Mouse (Mus musculus) heart, embryonic 13.5 days (tissue): ENCODE data around the gene Fn1. TPM values are rescaled to one million over a fixed set of nuclear protein-coding genes. Genes with fewer than 3 reads are reported as not detected.

Experiments
- ATAC-seq: fragments of 200-750 bp; cut with Nextera tagmentation; 2 replicates; pipeline ENCODE4 v1.8.0; 2017; ENCODE audit warnings: moderate TSS enrichment; ENCODE audit not compliant: insufficient number of reproducible peaks, low FRiP score, low TSS enrichment; ENCODE audit errors: extremely low read depth
- H3K27ac ChIP-seq: fragments of 300-500 bp; sonication (generic); replicated peaks from 2 replicates; pipeline ENCODE4 v1.5.1; 2015; ENCODE audit warnings: moderate library complexity, mild to moderate bottlenecking, inconsistent platforms
- H3K27me3 ChIP-seq: fragments of 300-500 bp; sonication (generic); replicated peaks from 2 replicates; pipeline ENCODE4 v1.6.1; 2015; ENCODE audit warnings: mild to moderate bottlenecking, inconsistent platforms
- H3K36me3 ChIP-seq: fragments of 300-500 bp; sonication (generic); 2 replicates; pipeline ENCODE4 v1.6.1; 2015; ENCODE audit warnings: mild to moderate bottlenecking, inconsistent platforms
- H3K4me1 ChIP-seq: fragments of 300-500 bp; sonication (generic); 2 replicates; pipeline ENCODE4 v1.6.1; 2015; ENCODE audit warnings: inconsistent platforms
- H3K4me2 ChIP-seq: fragments of 300-500 bp; sonication (generic); 2 replicates; pipeline ENCODE4 v1.6.1; 2015; ENCODE audit warnings: inconsistent platforms, mild to moderate bottlenecking, moderate library complexity
- H3K4me3 ChIP-seq: fragments of 300-500 bp; sonication (generic); 2 replicates; pipeline ENCODE4 v1.5.1; 2015; ENCODE audit warnings: moderate library complexity, mild to moderate bottlenecking, inconsistent platforms
- H3K9ac ChIP-seq: fragments of 300-500 bp; sonication (generic); 2 replicates; pipeline ENCODE4 v1.6.1; 2015; ENCODE audit warnings: inconsistent platforms, mild to moderate bottlenecking, moderate library complexity
- H3K9me3 ChIP-seq: fragments of 300-500 bp; sonication (generic); 2 replicates; pipeline ENCODE4 v1.6.1; 2016; ENCODE audit warnings: inconsistent platforms
- WGBS: fragments of 180-500 bp; shearing (Covaris S2); methylation state at CpG from one replicate; pipeline ENCODE4 v1.1.7; 2015; ENCODE audit warnings: mixed read lengths; 5-methylcytosine and 5-hydroxymethylcytosine counted together
- polyA plus RNA-seq: library from polyadenylated mRNA; unstranded; fragments of >200 nt; fragmentation: Nextera tagmentation; extraction: Ambion mirVana; gene quantifications from 2 replicates; pipeline ENCODE4 v1.2.1, GENCODE M21; 2015

Fn1 gene
- polyA plus RNA-seq, 1 experiment from 2014 or later = 248 TPM

- WGBS = 85% methylated on average over 9 of the region's 9 CpGs
- no peak overlapping the region for H3K4me3 ChIP-seq
- no peak overlapping the region for H3K4me2 ChIP-seq
- no peak overlapping the region for H3K9ac ChIP-seq
- no peaks in the 10 kb centered on the region for H3K9me3 ChIP-seq
- ATAC-seq = no peak
- H3K27ac ChIP-seq = no peak overlapping the region
- no peaks in the 10 kb centered on the region for H3K4me1 ChIP-seq
- peaks cover 98% of the 10 kb centered on the region for H3K36me3 ChIP-seq
- no peaks in the 10 kb centered on the region for H3K27me3 ChIP-seq
These were observed 59.8 kb downstream of the Fn1 start for GRCm38 (mm10) chr1:71593184-71593583.

- no peaks in the 10 kb centered on the region for H3K4me1 ChIP-seq
- peaks cover 98% of the 10 kb centered on the region for H3K36me3 ChIP-seq
- no peak overlapping the region for H3K4me2 ChIP-seq
- ATAC-seq = no peak
- no peak overlapping the region for H3K9ac ChIP-seq
- H3K4me3 ChIP-seq = no peak overlapping the region
- no peak overlapping the region for H3K27ac ChIP-seq
- 89% methylated on average over 11 of the region's 11 CpGs for WGBS
- no peaks in the 10 kb centered on the region for H3K9me3 ChIP-seq
- no peaks in the 10 kb centered on the region for H3K27me3 ChIP-seq
These were observed 63.0 kb downstream of the Fn1 start for GRCm38 (mm10) chr1:71590038-71590437.

GRCm38 (mm10) chr1:71586658-71587057 is 66.3 kb downstream of the Fn1 start:
- H3K4me1 ChIP-seq = no peaks in the 10 kb centered on the region
- H3K9ac ChIP-seq = no peak overlapping the region
- H3K27me3 ChIP-seq = no peaks in the 10 kb centered on the region
- peaks cover 71% of the 10 kb centered on the region for H3K36me3 ChIP-seq
- no peak overlapping the region for H3K4me2 ChIP-seq
- no peaks in the 10 kb centered on the region for H3K9me3 ChIP-seq
- H3K27ac ChIP-seq = no peak overlapping the region
- 90% methylated on average over 7 of the region's 7 CpGs for WGBS
- no peak for ATAC-seq
- H3K4me3 ChIP-seq = no peak overlapping the region

- Histone ChIP-seq H3K4me2 (no peak overlapping the region), H3K9ac (no peak overlapping the region), H3K9me3 (no peaks in the 10 kb centered on the region), H3K27me3 (no peaks in the 10 kb centered on the region), H3K27ac (no peak overlapping the region), H3K4me3 (no peak overlapping the region), H3K36me3 (peaks cover 62% of the 10 kb centered on the region), H3K4me1 (no peaks in the 10 kb centered on the region)
- WGBS = 80% methylated on average over 7 of the region's 7 CpGs
- ATAC-seq = no peak
These were observed 69.1 kb downstream of the Fn1 start for GRCm38 (mm10) chr1:71583900-71584299.

- Histone ChIP-seq H3K27ac (no peak overlapping the region), H3K4me1 (no peaks in the 10 kb centered on the region), H3K27me3 (no peaks in the 10 kb centered on the region), H3K4me2 (no peak overlapping the region), H3K9ac (no peak overlapping the region), H3K9me3 (no peaks in the 10 kb centered on the region), H3K4me3 (no peak overlapping the region), H3K36me3 (peaks cover 62% of the 10 kb centered on the region)
- no peak for ATAC-seq
- WGBS = 81% methylated on average over 8 of the region's 8 CpGs
These were observed 69.7 kb downstream of the Fn1 start for GRCm38 (mm10) chr1:71583302-71583701.

GRCm38 (mm10) chr1:71580408-71580807 is 72.6 kb downstream of the Fn1 start:
- no peaks in the 10 kb centered on the region for H3K9me3 ChIP-seq
- H3K36me3 ChIP-seq = peaks cover 62% of the 10 kb centered on the region
- no peak for ATAC-seq
- no peak overlapping the region for H3K4me3 ChIP-seq
- H3K9ac ChIP-seq = no peak overlapping the region
- no peak overlapping the region for H3K4me2 ChIP-seq
- 86% methylated on average over 12 of the region's 12 CpGs for WGBS
- no peak overlapping the region for H3K27ac ChIP-seq
- H3K27me3 ChIP-seq = no peaks in the 10 kb centered on the region
- no peaks in the 10 kb centered on the region for H3K4me1 ChIP-seq

GRCm38 (mm10) chr1:71579526-71579925 is 73.5 kb downstream of the Fn1 start:
- H3K27me3 ChIP-seq = no peaks in the 10 kb centered on the region
- no peaks in the 10 kb centered on the region for H3K9me3 ChIP-seq
- 83% methylated on average over 4 of the region's 4 CpGs for WGBS
- ATAC-seq = no peak
- peaks cover 60% of the 10 kb centered on the region for H3K36me3 ChIP-seq
- H3K27ac ChIP-seq = no peak overlapping the region
- no peak overlapping the region for H3K4me2 ChIP-seq
- no peak overlapping the region for H3K9ac ChIP-seq
- H3K4me3 ChIP-seq = no peak overlapping the region
- no peaks in the 10 kb centered on the region for H3K4me1 ChIP-seq

GRCm38 (mm10) chr1:71576837-71577236 is 76.2 kb downstream of the Fn1 start:
- 92% methylated on average over 6 of the region's 6 CpGs for WGBS
- no peak overlapping the region for H3K4me2 ChIP-seq
- no peaks in the 10 kb centered on the region for H3K4me1 ChIP-seq
- H3K4me3 ChIP-seq = no peak overlapping the region
- peaks cover 86% of the 10 kb centered on the region for H3K36me3 ChIP-seq
- H3K9ac ChIP-seq = no peak overlapping the region
- H3K27me3 ChIP-seq = no peaks in the 10 kb centered on the region
- H3K9me3 ChIP-seq = no peaks in the 10 kb centered on the region
- ATAC-seq = no peak
- H3K27ac ChIP-seq = no peak overlapping the region

- Histone ChIP-seq H3K27ac (no peak overlapping the region), H3K4me3 (no peak overlapping the region), H3K27me3 (no peaks in the 10 kb centered on the region), H3K9me3 (no peaks in the 10 kb centered on the region), H3K9ac (no peak overlapping the region), H3K4me2 (no peak overlapping the region), H3K36me3 (peaks cover 94% of the 10 kb centered on the region), H3K4me1 (no peaks in the 10 kb centered on the region)
- ATAC-seq = no peak
- 87% methylated on average over 7 of the region's 7 CpGs for WGBS
These were observed 77.0 kb downstream of the Fn1 start for GRCm38 (mm10) chr1:71575987-71576386.

GRCm38 (mm10) chr1:71570116-71570515 is 82.9 kb downstream of the Fn1 start:
- Histone ChIP-seq H3K36me3 (peaks cover 93% of the 10 kb centered on the region), H3K9me3 (no peaks in the 10 kb centered on the region), H3K4me3 (no peak overlapping the region), H3K27me3 (no peaks in the 10 kb centered on the region), H3K4me2 (no peak overlapping the region), H3K9ac (no peak overlapping the region), H3K27ac (no peak overlapping the region), H3K4me1 (peaks cover 5% of the 10 kb centered on the region; the same call in 1 of the 2 replicates)
- no peak for ATAC-seq
- WGBS = 86% methylated on average over 4 of the region's 4 CpGs

GRCm38 (mm10) chr1:71567884-71568605 is 85.0 kb downstream of the Fn1 start:
- WGBS = 66% methylated on average over 16 of the region's 16 CpGs
- no peak for ATAC-seq
- H3K4me2 ChIP-seq = no peak overlapping the region
- H3K27ac ChIP-seq = no peak overlapping the region
- no peaks in the 10 kb centered on the region for H3K27me3 ChIP-seq
- no peaks in the 10 kb centered on the region for H3K9me3 ChIP-seq
- H3K36me3 ChIP-seq = peaks cover 97% of the 10 kb centered on the region
- H3K9ac ChIP-seq = no peak overlapping the region
- H3K4me1 ChIP-seq = peaks cover 5% of the 10 kb centered on the region; the same call in 1 of the 2 replicates
- no peak overlapping the region for H3K4me3 ChIP-seq

- H3K27me3 ChIP-seq = no peaks in the 10 kb centered on the region
- H3K4me3 ChIP-seq = no peak overlapping the region
- 95% methylated on average over 7 of the region's 7 CpGs for WGBS
- no peak overlapping the region for H3K4me2 ChIP-seq
- 0 out of 2 replicates have a peak, but pooled peaks cover 6% of the 10 kb centered on the region for H3K9me3 ChIP-seq
- H3K9ac ChIP-seq = no peak overlapping the region
- peaks cover 5% of the 10 kb centered on the region; the same call in 1 of the 2 replicates for H3K4me1 ChIP-seq
- no peak for ATAC-seq
- no peak overlapping the region for H3K27ac ChIP-seq
- peaks cover 94% of the 10 kb centered on the region for H3K36me3 ChIP-seq
These were observed 88.7 kb downstream of the Fn1 start for GRCm38 (mm10) chr1:71564291-71564690.
